Mouse (Mus musculus): ENCODE measurements around the gene Luc7l3. TPM values are rescaled to one million over a fixed set of nuclear protein-coding genes. Genes with fewer than 3 reads are reported as not detected.

Gene Luc7l3
- total and polyA plus RNA-seq, 3 experiments, result 47.3 to 90.5 (median 54.7) TPM

DNA sequence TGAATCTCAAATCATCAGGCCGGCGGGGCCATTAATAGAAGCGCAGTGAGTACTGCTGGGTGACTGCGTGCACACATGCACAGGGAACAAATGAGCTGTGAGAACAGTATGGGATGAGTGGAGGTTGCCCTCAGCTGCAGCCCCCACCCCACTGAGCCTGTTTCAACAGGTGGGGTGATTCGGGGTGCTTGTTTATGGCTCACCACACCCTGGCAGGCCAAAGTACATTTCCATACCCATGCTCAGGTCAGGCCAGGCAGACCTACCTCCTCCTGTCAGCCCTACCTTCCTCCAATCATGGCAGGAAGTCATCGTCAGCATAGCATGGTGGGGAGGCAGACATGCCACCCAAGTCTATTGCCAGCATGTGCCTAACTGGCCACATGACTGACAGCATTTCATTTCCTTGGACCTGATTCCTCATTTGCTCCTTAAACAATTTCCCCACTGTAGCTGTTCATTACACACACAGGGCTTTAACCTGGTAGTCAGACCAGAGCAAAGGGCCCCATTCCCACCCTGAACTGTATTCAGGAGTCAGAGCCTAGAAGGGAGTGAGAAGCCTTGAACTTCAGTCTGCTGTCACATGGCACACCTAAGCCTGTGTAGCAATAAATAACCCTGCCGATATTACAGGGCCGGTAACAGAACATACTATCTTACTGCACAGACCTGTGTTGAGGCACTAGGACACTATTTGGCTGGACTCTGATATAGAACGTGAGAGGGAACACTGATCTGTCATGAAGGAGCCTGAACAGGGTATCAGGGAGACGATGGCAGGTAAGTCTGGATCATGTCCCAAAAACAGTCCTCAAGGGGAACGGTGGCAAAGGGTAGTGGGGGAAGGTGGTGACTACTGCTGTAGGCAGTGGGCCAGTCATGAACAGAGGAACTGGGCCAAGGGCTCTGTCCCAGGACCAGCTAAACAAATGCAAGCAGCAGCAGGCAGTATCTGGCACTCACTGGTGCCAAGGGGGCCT, 40.3 kb downstream of the Luc7l3 start, which contains the start of gene Gm21885:
Gene Gm21885, plus strand, starts transcription at position 675 of the 983 bp plus-strand sequence.
- Histone ChIP-seq H3K36me3 (ENCODE audit: control insufficient read depth in 1 of 2, insufficient read depth in 2 of 2, low read length in 2 of 2) (peaks cover 0 to 2% of the 10 kb centered on the region in 2 experiments; a peak in 1 of 4 replicates), H3K79me2 (ENCODE audit: control insufficient read depth, insufficient read depth, low read length, poor library complexity) (no peaks in the 10 kb centered on the region), H3K27ac (ENCODE audit: control insufficient read depth, low read depth, low read length) (no peak within 1 kb of the TSS), H3K9me3 (replicated peaks; ENCODE audit: insufficient read depth, low read length) (no peaks in the 10 kb centered on the region), H3K4me1 (ENCODE audit: control insufficient read depth in 1 of 2, insufficient read depth in 2 of 2, low read length in 2 of 2) (0 out of 4 replicates have a peak, but pooled peaks cover 0 to 2% of the 10 kb centered on the region in 2 experiments), H3K4me3 (ENCODE audit: control insufficient read depth in 1 of 2, insufficient read depth in 1 of 2, low read depth in 2 of 2, low read length in 2 of 2) (no peak within 1 kb of the TSS), H3K9ac (ENCODE audit: control insufficient read depth, low read depth, low read length, poor library complexity, severe bottlenecking) (no peak within 1 kb of the TSS), H3K27me3 (ENCODE audit: control insufficient read depth in 1 of 2, insufficient read depth in 2 of 2, low read length in 2 of 2) (no peaks in the 10 kb centered on the region)
- DNase-seq (ENCODE audit: low read depth, low spot score), result no peak
- TF ChIP-seq NRF1 (IDR thresholded peaks at IDR 0.05; ENCODE audit: insufficient read depth, low read depth, low read length, poor library complexity, severe bottlenecking), result no peak
- TF ChIP-seq MAX (IDR thresholded peaks at IDR 0.05; ENCODE audit: low read length), result no peak
- no peak for TF ChIP-seq BHLHE40 (IDR thresholded peaks at IDR 0.05; ENCODE audit: borderline replicate concordance, low read depth, low read length)
- no peak for TF ChIP-seq RCOR1 (IDR thresholded peaks at IDR 0.05; ENCODE audit: low read depth, low read length)
- no peak for TF ChIP-seq EP300 (IDR thresholded peaks at IDR 0.05; ENCODE audit: low read depth in 1 of 2, low read length in 2 of 2)
- TF ChIP-seq TAL1 (IDR thresholded peaks at IDR 0.05; ENCODE audit: low read length), result no peak
- TF ChIP-seq MYB (IDR thresholded peaks at IDR 0.05; ENCODE audit: low read depth, low read length), result no peak
- TF ChIP-seq ZKSCAN1 (IDR thresholded peaks at IDR 0.05; ENCODE audit: low read depth, low read length), result no peak
- TF ChIP-seq ZMIZ1 (IDR thresholded peaks at IDR 0.05; ENCODE audit: low read depth, low read length), result peak; percentile 42; the same call in 1 of the 2 replicates
- TF ChIP-seq NELFE (IDR thresholded peaks at IDR 0.05; ENCODE audit: low read depth, low read length), result no peak
- no peak for TF ChIP-seq JUND (IDR thresholded peaks at IDR 0.05; ENCODE audit: low read depth, low read length)
- no peak for TF ChIP-seq SIN3A (IDR thresholded peaks at IDR 0.05; ENCODE audit: low read length)
- no peak for TF ChIP-seq HCFC1 (IDR thresholded peaks at IDR 0.05; ENCODE audit: low read depth, low read length)
- no peak for TF ChIP-seq CHD1 (IDR thresholded peaks at IDR 0.05; ENCODE audit: low read depth, low read length)
- TF ChIP-seq KAT2A (conservative IDR thresholded peaks at IDR 0.05; ENCODE audit: low read depth, low read length), result no peak
- no peak for TF ChIP-seq GATA1 (IDR thresholded peaks at IDR 0.05; ENCODE audit: low read depth, low read length)
- TF ChIP-seq MXI1 (IDR thresholded peaks at IDR 0.05; ENCODE audit: low read depth, low read length), result no peak
- TF ChIP-seq POLR2AphosphoS2 (IDR thresholded peaks at IDR 0.05; ENCODE audit: low read length), result peak; percentile 60; the same call in 1 of the 2 replicates
- no peak for TF ChIP-seq RAD21 (IDR thresholded peaks at IDR 0.05; ENCODE audit: low read depth, low read length)
- TF ChIP-seq MYC (IDR thresholded peaks at IDR 0.05; ENCODE audit: low read depth, low read length), result no peak
- TF ChIP-seq MAZ (IDR thresholded peaks at IDR 0.05; ENCODE audit: low read depth, low read length), result 0 out of 2 replicates have a peak, but pooled peaks have one; percentile 25
- no peak for TF ChIP-seq MAFK (IDR thresholded peaks at IDR 0.05; ENCODE audit: borderline replicate concordance, low read depth, low read length)

Data from MEL (cell line).